Mouse (Mus musculus) kidney, postnatal 10 days (tissue): ENCODE data around the gene Csad.

Experiments
- DNase-seq: peaks from one replicate; pipeline ENCODE4 v3.0.0; 2021; ENCODE audit warnings: mixed read lengths

The Csad gene

DNA sequence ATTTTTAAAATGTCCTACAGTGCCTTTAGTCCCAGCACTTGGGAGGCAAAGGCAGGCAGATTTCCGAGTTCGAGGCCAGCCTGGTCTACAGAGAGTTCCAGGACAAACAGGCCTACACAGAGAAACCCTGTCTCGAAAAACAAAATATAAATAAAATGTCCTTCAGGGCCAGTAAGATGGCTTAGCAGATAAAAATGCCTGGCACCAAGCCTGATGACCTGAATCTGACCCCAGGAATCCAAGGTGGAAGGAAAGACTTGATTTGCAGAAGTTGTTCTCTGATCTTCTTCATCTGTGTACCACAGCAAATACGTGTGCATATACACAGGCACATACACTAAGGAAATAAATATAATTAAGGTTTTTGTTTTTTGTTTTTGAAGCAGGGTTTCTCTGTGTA lies 9.2 kb downstream of the Csad start:
- DNase-seq: no peak

DNA sequence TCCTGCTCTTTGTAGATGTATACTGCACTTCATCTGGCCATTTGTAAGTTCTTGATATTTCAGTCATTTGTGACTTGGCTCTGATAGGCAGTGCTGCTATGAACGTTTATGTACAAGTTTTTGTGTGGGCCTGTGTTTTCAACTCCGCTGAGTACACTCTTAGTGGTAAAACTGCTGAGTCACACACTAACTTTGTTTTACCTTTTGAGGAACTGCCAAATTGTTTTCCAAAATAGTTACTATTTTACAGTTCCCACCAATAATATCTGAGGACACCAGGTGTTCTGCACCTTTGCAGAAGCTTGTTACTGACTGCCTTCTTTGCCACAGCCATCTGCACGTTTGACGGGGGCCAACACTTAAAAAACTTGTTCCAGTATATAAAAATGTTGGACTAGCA lies 10.1 kb downstream of the Csad start:
- no peak for DNase-seq

GRCm38 (mm10) chr15:102193652-102194051 lies 10.9 kb downstream of the Csad start:
- no peak for DNase-seq

DNA sequence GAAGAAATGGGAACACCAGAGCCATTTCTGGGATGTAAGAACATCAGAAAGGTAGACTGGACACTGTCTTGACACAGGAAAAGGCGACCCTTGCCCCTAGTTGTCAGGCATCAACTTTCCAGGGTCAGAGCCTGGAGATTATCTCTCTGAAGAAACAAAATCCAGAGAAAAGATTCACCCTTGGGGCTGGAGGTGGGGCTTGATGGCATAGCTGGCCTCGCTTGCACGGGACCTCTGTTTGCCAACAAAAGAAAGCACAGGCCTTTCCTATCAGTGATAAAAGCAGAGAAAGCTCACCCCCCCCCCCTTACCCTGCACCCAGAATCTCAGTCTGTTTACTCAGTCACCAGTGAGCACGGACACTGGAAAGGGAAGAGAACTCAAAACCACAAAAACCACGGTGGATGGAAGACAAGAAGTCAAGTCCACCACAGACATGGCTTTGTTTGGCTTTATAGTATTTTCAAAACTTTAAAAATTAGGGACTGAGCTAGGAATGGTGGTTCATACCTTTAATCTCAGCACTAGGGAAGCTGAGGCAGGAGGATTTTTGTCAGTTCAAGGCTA lies 11.6 kb downstream of the Csad start:
- no peak for DNase-seq

DNA sequence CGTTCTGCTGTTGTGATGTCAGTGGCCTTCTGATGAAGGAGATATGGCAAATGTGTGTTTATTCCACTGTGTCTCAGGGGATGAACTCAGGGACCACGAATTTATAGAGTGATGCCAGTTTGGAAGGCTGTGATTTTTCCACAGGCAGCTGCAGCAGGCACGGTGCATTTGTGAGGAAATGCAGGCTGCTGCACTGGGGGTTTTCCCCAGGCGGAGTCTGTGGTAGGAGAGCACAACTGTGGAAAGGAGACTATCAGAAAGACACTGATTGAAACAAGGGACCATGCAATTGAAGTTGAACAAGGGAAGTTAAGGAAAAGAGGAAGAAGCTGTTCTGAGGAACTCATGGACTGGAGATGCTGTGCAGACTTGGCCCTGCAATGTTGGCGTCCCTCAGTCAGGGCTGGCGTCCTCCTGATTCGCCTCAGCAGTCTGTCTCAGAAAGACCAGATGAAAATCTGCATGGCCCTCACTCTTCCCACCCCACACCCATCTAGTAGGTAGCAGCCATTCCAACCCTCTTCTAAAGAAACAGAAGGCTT lies 12.2 kb downstream of the Csad start:
- no peak for DNase-seq

- DNase-seq: no peak
Measured at GRCm38 (mm10) chr15:102191699-102192098, 12.8 kb downstream of the Csad start.

GRCm38 (mm10) chr15:102188883-102189282 lies 15.6 kb downstream of the Csad start:
- DNase-seq: peak; percentile 59

DNA sequence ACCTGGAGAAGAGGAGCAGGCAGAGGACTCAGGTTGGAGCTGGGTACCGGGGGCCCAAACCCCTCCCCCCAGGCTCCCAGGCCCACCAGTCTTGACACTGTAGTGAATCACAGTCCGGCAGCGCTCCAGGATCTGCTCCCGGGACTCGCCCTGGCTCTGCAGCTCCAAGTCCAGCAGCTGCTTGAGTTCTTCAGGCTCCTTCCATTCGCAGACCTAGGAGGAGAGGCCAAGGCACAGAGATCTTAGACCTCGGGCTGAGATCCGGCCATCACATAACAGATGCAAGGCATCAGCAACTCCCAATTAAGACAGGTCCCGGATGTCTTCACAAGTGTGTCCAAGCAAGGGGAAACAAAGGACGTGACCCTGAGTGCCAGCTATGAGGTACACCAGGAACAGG lies 16.4 kb downstream of the Csad start:
- DNase-seq: peak; percentile 75

DNA sequence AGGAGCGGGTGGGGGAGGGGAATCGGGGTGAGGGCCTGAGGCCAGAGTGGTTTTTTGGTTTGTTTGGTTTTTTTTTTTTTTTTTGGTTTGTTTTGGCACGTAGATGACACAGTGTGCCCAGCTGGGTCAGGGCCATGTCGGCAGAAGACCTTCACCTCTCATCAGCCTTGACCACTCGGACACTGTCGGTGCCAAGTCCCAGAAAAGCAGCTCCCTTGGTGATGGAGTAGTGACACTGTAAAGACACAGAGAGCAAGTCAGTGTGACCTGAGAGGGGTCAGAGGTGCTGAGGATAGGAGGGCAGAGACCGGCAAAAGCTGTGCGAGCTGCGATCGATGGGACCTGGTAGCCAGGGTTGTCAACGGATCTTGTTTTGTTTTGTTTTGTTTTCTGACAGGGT lies 18.3 kb downstream of the Csad start:
- no peak for DNase-seq

GRCm38 (mm10) chr15:102183076-102183475 lies 21.4 kb downstream of the Csad start:
- peak; percentile 53 for DNase-seq

DNA sequence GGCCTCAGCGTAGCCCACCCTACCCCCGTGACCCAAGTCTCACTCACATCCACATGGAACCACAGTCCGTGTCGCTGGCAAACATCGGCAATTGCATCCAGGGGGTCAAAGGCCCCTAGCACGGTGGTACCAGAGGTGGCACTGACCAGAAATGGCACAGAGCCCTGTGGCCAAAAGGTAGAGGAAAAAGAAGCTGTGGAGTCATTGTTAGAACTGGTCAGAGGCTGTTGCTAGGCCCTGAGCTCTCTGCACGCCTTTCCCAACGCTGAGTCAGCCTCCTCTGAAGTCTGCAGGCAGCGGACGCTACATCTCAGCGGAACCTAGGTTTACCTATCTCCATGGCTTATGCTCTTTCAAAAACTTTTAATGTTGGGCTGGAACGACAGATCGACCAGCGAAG lies 24.6 kb downstream of the Csad start:
- DNase-seq: no peak

DNA sequence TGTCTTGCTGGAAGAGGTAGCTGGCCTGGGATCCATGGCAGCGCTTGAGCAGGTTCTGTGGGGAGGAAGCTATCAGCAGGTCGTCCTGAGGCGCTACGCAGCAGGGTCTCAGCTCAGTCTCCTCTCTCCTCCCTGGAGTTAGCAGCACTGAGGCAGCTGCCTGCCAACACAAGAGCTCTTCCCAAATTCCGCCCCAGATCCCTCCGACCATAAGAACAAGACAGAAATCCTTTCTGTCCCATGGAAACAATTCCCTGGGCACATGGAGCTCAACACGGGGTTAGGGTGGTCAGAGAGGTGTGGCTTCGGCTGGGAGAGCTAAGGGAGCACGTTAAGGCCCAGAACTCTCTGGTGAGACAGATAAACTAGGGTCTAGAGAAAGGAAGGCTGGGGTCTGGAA lies 25.4 kb downstream of the Csad start:
- DNase-seq: no peak

DNA sequence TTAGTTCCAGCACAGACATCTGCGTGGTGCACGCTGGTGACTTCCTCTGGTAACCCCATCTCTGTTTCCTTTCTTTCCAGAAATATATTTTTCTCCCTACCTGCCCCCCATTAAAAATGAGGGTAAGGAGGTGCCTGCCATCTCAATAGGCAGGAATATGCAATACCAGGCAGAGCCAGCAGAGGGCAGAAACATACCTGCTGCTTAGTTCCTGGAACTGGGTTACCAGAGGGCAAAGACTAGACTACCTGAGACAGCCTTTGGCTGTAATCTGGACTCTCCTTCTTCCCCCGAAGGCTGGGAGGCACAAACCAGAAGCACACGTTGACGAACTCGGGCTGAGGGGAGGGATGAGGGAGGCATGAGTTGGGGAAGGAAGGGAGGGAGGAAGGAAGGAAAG lies 26.2 kb downstream of the Csad start:
- peak; percentile 90 for DNase-seq

- DNase-seq: peak; percentile 23
Measured at GRCm38 (mm10) chr15:102177417-102177816, 27.1 kb downstream of the Csad start.

GRCm38 (mm10) chr15:102176571-102177316 lies 27.8 kb downstream of the Csad start:
- DNase-seq: peak; percentile 41

DNA sequence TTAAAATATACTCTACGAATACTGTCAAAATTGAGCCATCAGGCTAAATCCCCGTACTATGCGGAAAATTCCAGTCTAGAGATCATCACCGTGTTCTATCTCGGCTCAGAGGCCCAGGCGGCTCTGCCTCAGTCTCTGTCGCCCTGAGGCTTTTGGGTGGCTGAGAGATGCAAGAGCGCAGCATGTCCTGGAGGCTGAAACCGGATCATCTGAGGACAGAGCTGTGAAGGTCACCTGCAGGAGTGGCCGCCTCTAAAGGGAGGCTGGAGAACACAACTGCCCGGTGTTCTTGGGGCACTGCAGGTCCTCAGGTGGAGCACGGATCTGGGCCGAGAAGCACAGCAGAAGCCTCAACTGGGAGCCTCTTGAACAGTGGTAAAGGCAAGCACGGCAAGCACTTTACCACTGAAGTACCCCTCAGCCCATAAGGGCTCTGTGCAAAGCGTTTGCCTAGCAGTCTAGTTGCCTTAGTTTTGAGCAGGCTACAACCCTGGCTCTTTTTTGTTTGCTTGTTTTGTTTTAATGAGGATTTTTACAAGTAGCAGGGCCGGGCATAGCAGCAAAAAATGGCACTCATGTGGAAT lies 28.7 kb downstream of the Csad start:
- DNase-seq: no peak

DNA sequence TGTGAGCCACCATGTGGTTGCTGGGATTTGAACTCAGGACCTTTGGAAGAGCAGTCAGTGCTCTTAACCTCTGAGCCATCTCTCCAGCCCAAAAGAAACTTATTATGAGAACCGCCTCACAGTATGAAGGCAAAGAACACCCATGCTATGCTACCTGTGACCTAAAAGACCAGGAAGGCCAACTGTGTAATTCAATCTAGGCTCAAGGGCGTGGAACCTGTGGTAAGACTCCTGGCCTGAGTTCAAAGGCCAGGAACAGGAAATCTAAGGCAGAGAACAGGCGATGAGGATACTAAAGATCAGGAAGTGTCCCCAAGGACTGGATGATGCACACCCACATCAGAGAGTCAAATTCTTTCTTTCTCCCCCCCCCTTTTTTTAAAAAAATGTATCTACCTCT lies 30.9 kb downstream of the Csad start:
- DNase-seq: no peak

- peak; percentile 13 for DNase-seq
Measured at GRCm38 (mm10) chr15:102169064-102169463, 35.5 kb downstream of the Csad start.

GRCm38 (mm10) chr15:102167620-102168021 lies 36.9 kb downstream of the Csad start:
- peak; percentile 37 for DNase-seq

- no peak for DNase-seq
Measured at GRCm38 (mm10) chr15:102165468-102166100, 38.9 kb downstream of the Csad start.

DNA sequence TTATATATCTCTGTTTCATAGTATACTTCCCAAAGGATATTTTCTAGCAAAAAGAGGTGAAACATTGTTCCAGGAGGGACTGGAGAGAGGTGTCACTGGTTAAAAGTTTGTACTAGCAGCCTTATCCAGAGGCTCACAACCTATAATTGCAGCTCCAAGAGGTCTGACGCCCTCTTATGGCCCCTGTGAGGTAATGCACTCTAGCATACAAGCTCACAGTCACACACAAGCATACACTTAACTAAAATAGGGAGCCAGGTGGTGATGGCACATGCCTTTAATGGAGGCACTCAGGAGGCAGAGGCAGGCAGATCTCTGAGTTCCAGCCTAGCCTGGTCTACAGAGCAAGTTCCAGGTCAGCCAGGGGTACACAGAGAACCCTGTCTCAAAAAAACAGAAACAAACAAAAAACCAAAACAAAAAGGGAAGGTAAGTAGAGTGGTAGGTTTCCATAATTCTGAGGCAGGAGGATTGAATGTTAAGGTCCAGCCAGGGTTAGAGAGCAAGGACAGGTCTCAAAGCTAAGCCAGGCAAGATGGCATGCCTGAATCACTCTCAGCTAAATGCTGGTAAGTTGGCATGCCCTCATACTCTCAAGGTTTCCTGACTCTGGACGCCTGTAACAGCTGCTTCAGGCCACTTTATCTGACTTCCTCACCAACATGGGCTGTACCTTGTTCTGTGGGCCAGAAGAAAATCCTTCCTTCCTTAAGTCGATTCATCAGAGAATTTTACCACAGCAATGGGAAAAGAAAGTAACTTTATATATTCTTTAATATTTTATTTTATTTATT lies 40.4 kb downstream of the Csad start:
- no peak for DNase-seq

DNA sequence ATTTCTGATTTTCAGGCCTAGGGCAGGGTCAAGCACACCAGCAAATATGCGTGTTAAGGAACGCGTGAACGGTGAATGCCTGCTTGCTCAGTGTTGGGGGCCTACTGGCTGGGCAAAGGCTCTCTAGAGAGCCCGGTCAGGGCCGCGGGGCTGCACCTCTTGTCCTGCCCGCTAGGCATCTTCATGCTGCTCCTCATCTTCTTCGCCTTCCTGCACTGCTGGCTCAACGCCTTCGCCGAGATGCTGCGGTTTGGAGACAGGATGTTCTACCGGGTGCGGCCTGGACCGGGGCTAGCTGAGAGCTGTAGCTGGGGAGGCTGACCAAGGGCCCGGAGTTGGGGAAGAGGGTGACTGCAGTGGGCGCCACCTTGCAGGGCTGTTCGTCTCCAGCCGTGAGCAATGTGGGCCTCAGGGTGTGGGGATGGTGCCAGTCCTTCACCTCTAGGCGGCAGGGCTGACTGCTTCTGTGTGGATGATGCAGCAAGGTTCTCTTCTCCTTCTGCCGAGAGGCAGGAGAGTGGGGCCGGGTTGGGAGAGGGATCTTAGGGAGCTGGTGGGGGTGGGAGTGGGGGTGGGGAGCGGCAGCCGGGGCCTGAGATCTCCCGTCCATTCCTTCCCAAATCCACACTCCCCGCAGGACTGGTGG lies 44.0 kb downstream of the Csad start:
- peak; percentile 9 for DNase-seq
